Mouse (Mus musculus) lung, adult 2 months (tissue): ENCODE data around the gene Tmem229b.

Source experiments
- CTCF ChIP-seq: fragments of 200-500 bp; IDR thresholded peaks from 2 replicates; pipeline ENCODE4 v1.5.1; 2011; ENCODE audit warnings: mild to moderate bottlenecking, low read length, control low read depth; ENCODE audit not compliant: insufficient read depth
- POLR2A ChIP-seq: fragments of 200-500 bp; IDR thresholded peaks from 2 replicates; pipeline ENCODE4 v1.6.1; 2011; ENCODE audit warnings: low read depth, mild to moderate bottlenecking, control low read depth, low read length, borderline replicate concordance; ENCODE audit errors: extremely low read depth

DNA sequence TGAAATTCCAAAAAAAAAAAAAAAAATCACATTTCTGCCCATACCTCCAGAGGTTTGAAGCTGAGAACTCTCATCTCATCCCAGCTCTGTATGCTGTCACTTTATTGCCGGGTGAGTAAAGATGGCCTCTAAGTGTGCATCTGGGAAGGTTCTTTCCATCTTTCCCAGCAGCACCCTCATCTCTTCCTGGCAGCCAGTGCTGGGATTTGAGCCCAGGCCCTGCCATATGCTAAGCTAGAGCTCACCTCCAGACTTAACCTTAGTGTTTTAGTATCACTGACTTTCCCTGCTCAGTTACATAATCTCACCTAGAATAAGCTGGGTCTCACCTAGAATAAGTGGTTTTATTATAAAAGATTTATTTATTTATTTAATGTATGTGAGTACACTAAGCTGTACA, 14.5 kb upstream of the Tmem229b start:
- TF ChIP-seq CTCF = no peak
- no peak for TF ChIP-seq POLR2A
